Mouse (Mus musculus): ENCODE data around the gene Trappc3l.
"Not testable (repeated sequence)": the region's sequence is repeated elsewhere in the genome, so short reads cannot be mapped to it uniquely, and the experiment has no call there.

Gene Trappc3l

DNA sequence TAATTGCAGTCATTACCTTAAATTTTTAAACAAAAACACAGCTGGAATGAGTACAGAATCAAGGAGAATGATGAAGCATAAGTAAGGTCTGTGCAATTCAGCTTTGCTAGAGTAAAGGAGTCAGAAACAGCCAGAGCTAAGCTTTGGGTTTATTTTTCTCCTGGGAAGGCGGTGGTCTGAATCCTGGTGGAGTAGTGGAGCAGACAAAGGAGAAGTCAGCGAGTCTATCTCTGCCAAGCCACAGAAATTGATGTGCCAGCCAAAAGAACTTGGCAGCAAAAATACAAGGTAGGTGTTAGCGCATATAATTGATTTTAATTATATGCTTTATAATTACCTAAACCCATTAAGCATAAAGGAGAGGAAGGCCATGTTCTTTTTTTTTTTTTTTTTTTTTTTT, at the start of gene Trappc3l:
TSS of gene Trappc3l (plus strand) at position 197 of the 400 bp plus-strand sequence.
- no peak for DNase-seq (ENCODE audit: low read depth)

DNA sequence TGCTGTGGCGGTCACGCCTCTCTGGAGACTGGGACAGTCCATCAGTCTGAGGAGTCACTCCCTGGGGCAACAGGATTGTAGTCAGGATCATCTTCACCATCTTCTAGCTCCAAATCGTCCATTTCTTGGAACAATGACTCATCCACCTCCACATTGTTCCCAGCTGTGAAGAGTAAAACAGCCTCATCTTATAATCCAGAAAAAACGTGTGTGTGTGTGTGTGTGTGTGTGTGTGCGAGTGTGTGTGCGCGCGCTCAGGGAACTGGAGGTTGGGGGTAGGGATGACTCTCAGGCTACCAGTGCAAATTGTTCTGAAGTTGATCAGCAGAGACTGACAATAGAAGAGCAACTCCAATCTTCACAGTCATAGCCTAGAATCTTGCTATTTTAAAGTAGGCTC, 40.7 kb upstream of the Trappc3l start:
- not testable (repeated sequence) for DNase-seq (ENCODE audit: low read depth)

DNA sequence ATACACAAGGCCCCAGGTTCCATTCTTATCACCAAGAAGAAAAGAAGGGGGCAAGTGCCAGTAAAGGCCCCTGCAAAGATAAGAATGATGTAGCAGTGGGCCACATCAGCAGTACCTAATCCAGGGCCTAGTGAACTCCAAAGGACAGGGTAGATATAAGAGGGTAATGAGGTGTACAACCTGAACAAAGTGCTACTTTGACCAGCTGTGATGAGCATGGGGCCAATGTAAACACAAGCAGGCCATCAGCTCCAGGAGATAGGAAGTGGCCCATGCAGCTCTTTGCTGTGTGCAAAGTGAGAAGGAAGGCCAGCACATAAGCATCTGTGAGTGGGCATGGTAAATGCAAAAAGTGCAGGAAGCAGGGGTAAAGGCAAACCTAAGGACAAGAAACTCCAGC, 39.0 kb upstream of the Trappc3l start:
- DNase-seq (ENCODE audit: low read depth): no peak

DNA sequence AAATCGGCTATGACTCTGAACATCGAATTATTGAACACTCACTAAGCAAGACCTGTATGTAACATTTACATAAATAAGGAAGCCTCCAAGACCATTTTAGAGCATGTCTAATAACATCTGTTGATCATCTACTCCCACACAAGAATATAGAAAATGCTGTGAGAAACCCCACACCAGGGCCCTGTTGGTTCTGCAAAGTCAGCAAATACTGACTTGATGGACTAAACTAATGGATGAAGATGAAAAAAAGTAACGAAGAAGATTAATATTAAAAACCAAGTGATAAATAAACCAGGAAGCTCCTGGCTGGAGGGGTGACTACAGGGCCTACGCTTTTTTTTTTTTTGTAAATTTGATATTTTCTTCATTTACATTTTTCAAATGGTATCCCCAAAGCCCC, 24.8 kb upstream of the Trappc3l start:
- no peak for DNase-seq (ENCODE audit: low read depth)

DNA sequence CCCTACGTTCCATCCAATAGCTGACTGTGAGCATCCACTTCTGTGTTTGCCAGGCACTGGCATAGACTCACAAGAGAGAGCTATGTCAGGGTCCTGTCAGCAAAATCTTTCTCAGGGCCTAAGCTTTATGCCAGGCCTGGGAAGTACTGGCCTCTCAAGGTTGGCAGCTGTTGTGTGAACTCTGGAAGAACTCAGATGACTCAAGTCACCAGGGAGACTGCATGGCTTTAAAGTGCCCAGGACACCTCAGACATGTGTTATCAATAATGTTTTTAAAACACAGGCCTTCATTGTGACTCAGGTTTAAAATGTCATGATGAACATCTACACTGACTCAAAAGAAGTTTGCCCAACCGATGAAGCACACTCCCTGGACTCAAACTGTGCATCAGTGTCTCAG, 24.2 kb upstream of the Trappc3l start:
- no peak for DNase-seq (ENCODE audit: low read depth)

DNA sequence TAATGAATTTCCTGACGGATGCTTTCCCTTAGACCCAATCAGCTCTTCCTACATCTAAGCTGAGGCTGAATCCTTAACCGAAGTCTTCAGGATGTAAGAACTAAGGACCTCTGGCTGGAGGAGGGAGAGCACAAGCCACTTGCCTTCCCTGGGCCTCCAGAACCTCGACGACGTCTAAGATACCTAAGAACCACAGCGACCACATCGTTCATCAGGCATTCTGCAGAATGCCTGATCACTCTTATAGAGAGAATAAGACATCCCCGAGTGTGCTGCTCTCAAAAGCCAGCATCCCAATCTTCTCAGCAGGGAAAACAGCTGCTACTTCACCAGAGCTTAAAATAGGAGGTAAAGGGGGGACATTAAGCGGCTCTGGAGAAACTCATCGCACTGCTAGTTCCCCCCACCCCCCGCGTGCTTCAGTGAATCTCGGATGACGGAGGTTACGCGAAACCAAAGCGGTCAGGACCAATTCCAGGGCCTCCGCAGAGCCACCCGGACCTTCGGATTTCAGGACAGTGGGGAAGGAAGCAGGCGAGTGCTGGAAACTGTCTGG, 18.6 kb upstream of the Trappc3l start:
- no peak for DNase-seq (ENCODE audit: low read depth)

DNA sequence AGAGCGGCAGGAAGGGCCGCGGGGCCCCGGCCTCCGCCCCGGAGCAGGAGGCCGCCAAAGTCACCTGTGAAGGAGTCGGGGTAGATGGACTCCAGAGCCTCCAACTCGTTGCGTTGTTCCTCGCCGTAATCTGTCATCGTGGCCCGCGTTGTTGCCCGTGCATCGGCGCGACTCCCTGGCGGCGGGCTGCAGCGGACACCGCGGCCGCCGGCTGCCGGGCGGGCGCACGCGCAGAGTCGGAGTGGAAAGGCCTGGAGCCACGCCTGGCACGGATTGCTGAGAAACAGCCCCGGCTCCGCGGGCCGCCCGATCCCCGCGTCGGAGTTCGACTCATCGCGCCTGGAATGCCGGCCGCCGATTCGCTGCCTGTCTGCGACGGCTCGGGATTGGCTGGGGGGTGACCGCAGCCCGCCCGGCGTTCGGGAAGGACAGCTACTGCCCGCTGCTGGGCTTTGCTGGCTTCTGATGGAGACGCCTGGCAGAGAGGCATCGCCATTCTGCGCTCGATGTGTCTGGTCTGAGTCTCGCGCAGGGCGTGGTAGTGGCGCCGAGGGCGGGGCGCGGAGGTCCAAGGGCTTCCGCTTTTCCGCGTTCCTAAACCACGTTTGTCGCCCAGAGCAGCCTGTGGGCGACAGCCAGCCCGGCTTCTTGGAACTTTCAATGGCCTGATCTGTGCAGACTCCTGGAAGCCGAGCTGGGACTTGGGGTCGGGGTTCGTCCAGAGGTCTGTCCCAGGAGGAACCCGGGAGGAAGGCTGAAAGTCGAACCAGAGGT, 17.9 kb upstream of the Trappc3l start, which contains the start of gene Rwdd1:
TSS of gene Rwdd1 (minus strand) at position 323 of the 774 bp plus-strand sequence.
- DNase-seq (ENCODE audit: low read depth): peak; percentile 91

DNA sequence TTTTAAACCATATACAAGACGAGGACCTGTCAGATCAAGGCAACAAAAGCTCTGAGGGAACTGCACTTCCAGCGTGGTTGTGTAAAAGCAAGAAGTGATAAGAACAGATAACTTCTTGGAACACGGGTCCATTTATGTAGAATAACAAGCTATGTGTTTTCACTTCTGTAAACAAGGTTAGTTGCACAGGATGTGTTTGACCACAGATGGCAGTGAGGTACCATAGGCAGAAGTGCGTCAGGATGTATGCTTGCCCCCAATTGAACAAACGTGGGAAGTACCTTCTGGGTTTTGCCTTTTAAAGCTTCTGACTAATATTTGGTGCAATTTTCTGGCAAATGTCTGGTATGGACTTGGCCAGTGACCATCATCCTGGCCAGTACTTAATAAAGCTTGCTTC, 7.1 kb upstream of the Trappc3l start:
- DNase-seq (ENCODE audit: low read depth): no peak

DNA sequence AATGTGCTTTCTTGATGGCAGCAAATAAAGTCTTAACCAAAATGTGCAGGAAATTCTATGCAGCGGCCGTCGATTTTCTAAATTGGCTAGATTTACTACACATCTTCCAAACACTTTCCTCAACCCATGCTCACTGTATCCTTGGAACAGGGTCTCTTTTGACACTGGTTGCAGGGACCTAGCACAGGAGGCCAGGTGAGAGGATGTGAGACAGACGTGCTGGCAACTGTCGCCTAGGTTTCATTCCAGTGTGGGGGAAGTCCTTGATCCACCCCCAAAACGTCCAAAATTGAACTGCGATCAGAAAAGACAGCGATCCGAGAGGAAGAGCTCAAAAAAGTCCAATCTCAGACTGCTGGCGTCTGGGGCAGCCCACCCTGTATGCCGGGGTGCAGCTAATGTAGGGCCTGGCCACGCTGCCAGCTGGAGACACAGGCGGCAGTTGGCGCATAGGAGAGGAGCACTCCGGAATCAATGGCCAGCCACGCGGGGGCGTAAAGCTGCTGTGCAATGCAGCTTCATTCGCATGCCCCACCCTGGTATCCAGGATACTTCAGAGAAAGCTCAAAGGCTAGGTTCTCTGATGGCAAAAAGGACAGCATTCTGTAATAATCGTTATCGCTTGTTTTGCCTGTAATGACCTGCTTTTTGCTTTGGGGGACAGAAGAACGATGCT, 3.6 kb upstream of the Trappc3l start:
- DNase-seq (ENCODE audit: low read depth): no peak

DNA sequence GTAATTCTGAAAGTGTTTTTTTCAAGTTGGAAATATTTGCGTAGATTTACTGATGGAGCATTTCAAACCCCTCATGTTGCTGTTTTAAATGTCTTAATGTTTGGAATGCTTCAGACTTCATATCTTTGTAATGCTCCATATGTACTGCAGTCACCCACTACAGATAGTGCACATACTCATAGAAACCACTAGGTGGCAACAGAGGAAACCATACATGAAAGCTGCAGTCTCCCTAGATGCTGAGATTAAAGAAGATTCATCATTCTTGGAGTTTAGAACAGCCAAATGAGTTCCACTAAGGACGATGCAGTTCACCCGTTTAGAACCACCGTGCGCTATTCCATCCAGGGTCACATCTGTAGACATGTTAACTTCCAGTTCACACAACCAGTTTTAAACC, 810 bp upstream of the Trappc3l start:
- DNase-seq (ENCODE audit: low read depth): no peak

DNA sequence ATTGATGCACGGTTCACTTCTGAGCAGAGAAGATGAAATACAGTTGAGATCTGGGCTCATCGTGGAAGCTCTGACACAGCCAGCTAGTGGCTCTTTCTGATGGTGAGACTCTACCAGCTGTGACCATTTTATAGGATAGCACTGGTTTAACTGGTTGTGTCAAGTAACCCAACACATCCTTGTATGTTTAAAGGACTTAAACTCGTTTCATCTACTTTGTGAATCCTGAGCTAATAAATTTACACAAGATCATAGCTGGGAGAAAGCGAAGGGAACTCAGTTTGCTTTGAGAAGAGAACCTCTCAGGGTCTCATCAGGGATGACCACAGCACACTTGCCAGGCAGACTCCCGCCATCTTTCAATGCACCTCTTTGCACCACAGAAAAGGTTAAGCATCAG, 6.8 kb downstream of the Trappc3l start, which contains the start of gene Calhm4:
TSS of gene Calhm4 (minus strand) at position 101 of the 400 bp plus-strand sequence.
- DNase-seq (ENCODE audit: low read depth): no peak

DNA sequence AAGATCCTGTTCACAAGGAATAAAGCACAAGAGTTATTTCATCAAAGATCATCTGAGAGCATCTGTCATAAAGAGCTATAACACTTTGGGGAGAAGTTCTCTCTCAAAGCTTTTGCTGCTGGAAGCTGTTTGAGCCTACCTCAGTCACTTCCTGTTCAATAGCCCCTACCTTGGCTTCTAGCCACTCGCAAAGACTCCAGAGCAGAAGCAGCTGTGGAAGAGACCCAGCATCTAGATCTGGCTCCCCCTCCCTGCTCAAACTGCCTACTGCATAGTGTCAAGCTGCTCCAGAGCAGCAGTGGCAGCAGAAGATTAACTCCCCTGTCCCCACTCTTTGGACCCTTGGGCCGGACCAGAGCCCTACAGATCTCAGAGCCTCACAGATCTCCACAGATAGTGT, 16.6 kb downstream of the Trappc3l start:
- no peak for DNase-seq (ENCODE audit: low read depth)

DNA sequence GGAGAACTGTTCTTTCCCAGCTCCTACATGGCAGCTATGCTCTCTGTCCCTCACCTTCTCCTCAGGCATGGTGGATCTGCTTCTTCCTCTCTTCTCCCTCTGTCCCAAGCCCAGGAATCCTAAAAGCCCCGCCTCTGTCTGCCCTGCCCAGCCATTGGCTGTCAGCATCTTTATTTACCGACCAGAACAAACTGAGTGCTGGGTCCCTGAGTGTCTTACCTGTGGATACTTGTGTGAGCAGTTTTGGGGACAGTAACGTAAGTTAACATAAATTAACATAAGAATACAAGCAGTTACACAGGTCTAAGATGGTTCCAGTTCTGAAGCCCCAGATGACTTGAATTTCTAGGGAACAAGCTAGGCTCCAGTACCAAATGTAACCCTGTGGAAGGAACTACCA, 29.2 kb downstream of the Trappc3l start:
- no peak for DNase-seq (ENCODE audit: low read depth)

DNA sequence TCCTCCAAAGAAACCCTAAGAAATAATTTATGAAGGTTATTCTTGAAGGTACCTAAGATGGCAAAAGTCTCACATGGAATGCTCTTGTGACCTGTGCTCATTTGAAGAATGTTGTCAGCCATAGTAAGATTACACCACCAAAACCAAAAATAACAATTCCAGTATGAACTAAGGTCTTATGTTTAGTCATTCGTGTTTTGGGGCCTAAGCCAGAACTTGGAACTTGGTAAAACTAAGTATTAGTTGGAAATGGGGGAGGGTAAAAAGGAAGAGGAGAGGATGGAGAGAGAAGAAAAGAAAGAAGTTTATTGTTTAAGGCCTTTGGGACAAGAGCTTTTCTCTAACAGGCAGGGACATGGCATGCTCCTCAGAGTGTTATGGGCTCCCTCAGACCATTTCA, 32.2 kb downstream of the Trappc3l start:
- DNase-seq (ENCODE audit: low read depth): no peak

DNA sequence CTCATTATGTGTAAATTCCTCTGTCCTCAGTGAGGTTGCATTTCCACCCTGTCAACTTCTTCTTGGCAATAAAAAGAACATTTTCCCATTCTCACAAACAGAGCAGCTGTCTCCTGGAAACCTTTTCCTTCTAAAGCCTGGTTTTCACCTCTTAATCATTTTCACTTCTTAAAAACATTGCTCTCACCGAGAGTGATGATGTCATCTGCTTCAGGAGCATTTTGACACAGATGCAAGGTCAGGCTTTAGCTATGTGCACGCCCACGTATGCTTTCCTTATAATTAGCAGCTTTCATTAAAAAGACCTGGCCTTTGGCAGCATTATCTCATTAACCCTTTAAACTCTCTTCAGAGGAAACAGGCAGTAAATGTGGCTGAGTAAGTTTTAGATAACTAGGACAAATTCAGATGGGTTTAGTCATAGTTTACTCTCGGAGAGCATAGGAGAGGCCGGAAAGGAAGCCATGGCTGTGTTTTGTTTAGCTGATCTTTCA, 33.6 kb downstream of the Trappc3l start:
- no peak for DNase-seq (ENCODE audit: low read depth)

DNA sequence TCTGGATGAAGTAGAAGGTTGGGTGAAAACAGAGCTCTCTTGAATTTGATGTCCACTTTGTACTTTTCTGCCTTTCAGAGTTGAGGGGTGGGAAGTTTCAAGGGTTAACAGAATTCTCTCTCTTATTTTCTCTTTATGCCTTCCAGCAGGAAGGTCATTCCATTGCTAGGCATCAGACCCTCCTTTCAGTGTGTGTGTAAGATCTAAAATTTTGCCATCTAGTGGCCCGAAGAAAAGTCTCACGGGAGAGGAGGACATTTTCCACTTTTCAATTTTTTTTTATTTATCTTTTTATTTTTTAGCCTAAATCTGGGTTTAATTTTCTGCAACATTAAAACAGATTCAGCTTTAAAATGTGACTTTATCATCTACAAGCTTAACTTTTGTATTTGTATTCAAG, 34.3 kb downstream of the Trappc3l start:
- no peak for DNase-seq (ENCODE audit: low read depth)

DNA sequence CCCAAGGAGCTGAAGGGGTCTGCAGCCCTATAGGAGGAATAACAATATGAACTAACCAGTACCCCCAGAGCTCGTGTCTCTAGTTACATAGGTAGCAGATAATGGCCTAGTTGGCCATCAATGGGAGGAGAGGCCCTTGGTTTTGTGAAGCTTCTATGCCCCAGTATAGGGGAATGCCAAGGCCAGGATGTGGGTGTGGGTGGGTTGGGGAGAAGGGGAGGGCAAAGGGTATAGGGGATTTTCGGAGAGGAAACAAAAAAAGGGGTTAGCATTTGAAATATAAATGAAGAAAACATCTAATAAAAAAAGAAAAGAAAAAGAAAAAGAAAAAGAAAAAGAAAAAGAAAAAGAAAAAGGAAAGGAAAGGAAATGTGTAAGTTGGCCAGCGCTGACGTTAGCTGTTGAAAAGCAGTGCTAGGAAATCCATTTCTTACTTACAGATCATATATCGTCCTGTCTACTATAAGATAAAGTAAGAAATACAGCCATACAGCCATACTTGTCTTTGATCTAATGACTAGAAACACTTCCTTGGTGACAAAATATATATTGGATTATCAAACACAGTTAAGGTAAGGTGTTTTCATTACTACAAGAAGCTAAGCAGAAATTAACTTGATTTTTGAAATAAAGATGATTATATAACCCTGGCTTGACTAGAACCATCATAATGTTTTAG, 37.3 kb downstream of the Trappc3l start:
- DNase-seq (ENCODE audit: low read depth): no peak

DNA sequence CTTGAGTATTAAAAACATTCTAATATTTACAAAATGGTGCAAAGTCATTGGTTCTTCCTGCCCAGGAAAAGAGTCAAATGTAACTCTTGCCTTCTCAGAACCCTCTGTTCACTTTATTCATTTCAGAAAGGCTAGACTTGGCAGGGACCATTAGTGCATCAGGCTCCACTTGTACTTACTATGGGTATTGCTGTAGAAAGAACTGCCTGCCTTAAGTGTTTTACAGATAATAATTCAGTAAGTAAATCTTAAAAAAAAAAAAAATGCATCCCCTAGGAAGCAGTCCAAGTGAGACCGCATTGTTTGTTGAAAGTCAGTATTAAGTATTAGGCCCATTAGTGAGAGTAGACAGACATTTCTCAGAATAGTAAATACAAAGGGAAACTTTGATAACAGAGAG, 49.1 kb downstream of the Trappc3l start:
- no peak for DNase-seq (ENCODE audit: low read depth)

DNA sequence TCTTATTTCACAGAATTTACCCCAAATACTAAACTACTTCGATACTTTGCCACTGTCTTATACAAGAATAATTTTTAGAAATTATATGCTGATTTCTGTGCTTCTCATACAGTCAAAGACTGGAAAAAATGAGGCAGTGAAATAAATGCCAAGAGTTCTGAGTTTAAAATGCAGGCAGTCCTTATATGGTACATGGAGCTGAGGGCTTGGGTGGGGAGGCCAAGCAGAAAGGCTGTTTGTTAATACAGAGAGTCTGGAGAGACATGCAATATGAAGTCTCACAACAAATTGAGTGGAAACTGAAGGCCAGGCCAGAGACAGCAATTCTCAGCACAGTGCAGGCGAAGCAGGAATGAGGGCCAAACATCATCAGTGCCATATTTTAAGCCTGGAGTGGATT, 51.1 kb downstream of the Trappc3l start:
- DNase-seq (ENCODE audit: low read depth): no peak

DNA sequence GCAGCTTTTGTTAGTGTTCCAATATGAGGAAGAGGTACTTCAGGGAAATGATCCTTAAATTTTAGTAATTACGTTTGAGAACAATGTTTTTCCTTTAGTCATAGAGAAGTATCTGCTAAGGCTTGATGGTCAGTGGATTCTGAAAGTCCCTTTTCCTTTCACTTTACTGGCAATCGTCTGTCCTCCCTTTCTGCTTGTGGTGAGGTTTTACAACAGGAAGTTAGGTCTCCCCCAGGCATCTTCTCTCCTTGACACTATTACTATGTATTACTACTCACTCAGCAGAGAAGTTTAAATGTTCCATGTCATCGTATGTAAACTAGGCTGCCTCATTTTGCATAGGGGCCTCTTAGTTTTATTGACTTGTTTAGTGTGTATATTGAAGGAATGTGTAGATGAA, 52.1 kb downstream of the Trappc3l start:
- no peak for DNase-seq (ENCODE audit: low read depth)

DNA sequence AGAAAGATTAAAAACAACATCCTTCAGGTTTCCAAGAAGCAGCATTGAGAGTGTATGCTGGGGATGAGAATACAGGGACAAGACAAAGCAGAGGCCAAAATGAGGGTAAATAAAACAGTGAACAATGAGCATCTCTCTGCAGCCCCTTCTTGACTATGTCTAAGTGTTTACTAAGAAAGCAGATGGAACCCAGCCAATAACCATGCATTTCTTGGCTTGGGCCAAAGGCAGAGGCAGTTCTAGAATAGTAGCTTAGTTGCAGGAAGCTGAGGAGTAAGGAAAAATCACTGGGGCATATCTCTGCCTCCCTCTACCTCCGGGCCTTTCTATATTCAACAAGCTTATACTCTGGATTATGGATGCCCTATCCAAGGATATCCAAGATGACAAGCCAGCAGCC, 53.1 kb downstream of the Trappc3l start:
- DNase-seq (ENCODE audit: low read depth): no peak

DNA sequence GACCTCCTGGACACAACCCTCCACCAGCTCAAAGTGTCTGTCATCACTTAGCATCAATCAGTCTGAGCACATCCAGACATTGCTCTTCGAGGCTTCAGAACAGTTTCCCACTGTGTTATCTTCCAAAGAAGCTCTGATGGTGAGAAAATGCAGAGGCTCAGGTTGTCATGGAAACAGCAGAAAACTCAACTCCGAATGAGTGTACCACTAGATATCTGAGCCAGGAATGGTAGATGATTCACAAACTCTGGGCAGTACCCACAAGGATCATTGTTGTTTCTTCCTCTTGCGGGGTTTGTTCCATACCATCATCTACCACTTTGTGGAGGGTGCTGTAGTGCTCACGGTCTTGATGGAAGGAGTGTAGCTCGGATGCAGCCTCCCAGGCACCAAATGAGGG, 54.5 kb downstream of the Trappc3l start:
- no peak for DNase-seq (ENCODE audit: low read depth)

DNA sequence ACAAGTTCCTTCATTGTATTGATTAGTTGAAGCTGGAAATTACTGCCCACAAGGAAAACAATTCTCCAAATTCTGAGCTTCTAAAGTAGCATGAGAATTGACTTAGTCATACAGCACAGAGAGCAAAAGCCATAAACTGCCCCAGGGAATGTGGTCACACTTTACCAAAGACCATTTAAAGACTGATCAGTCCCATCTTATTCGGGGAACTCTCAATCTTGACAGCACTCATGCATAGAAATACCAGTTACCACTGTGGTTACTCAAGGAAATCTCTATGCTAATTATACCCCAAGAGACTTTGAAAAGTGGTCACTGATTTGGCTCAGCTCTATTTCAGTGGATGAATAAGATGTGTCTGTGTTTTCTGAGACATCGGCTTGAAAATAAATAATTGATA, 57.8 kb downstream of the Trappc3l start:
- DNase-seq (ENCODE audit: low read depth): no peak
